Mouse (Mus musculus): ENCODE measurements around the gene Thbs1. TPM values are rescaled to one million over a fixed set of nuclear protein-coding genes. Genes with fewer than 3 reads are reported as not detected.

Thbs1 gene
- polyA plus RNA-seq, 1 experiment from 2014 or later: 32.2 TPM

- Histone ChIP-seq H3K4me1 (replicated peaks) (no peaks in the 10 kb centered on the region), H3K4me3 (no peak overlapping the region), H3K9ac (no peak overlapping the region), H3K27me3 (no peaks in the 10 kb centered on the region), H3K27ac (no peak overlapping the region), H3K4me2 (no peak overlapping the region), H3K9me3 (replicated peaks) (no peaks in the 10 kb centered on the region), H3K36me3 (no peaks in the 10 kb centered on the region)
- ATAC-seq (replicated peaks; ENCODE audit: insufficient number of reproducible peaks, insufficient read depth, low FRiP score, low read depth): no peak
- whole genome bisulfite sequencing: 74% methylated on average over 2 of the region's 2 CpGs
These were observed 26.0 kb upstream of the Thbs1 start for GRCm38 (mm10) chr2:118085647-118086046.

DNA sequence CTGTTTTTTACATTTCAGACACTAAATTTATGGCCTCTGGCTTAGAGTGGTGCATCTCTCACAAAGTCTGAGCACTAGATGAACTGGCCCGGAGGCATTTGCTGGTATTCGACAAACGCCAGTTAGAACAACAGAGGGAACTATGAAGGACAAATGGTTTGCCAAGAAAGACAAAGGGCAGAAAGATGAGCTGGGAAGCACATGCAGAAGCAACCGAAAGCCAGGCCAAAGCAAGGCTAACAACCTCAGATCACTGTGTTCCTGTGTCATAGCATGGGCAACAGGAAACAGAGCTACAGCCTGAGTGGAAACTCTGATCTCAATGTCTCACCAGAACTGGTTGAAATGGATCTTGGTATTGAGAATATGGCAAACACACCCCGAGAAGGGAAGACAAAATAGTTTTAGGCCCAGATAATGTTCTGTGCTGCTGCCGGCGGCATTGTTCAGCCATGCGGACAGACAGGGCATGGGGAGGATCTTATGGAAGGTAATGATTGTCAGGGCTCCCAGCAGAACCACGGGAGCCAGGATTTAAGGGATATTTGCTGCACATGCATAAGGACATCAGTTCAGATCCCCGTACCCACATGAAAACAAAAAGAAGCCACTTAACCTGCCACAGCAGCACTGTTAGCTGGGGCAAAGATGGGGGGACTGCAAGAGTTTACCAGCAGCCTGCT is 24.5 kb upstream of the Thbs1 start:
- no peak for ATAC-seq (replicated peaks; ENCODE audit: insufficient number of reproducible peaks, insufficient read depth, low FRiP score, low read depth)
- H3K9me3 ChIP-seq (replicated peaks): no peaks in the 10 kb centered on the region
- no peaks in the 10 kb centered on the region for H3K27me3 ChIP-seq
- WGBS: 71% methylated on average over 10 of the region's 10 CpGs
- H3K4me2 ChIP-seq: no peak overlapping the region
- no peaks in the 10 kb centered on the region for H3K4me1 ChIP-seq (replicated peaks)
- H3K4me3 ChIP-seq: no peak overlapping the region
- no peak overlapping the region for H3K27ac ChIP-seq
- no peaks in the 10 kb centered on the region for H3K36me3 ChIP-seq
- H3K9ac ChIP-seq: no peak overlapping the region

GRCm38 (mm10) chr2:118091226-118091625 is 20.4 kb upstream of the Thbs1 start:
- 73% methylated on average over 5 of the region's 5 CpGs for WGBS
- H3K9ac ChIP-seq: no peak overlapping the region
- H3K4me3 ChIP-seq: no peak overlapping the region
- H3K4me2 ChIP-seq: no peak overlapping the region
- no peaks in the 10 kb centered on the region for H3K27me3 ChIP-seq
- H3K36me3 ChIP-seq: no peaks in the 10 kb centered on the region
- no peak for ATAC-seq (replicated peaks; ENCODE audit: insufficient number of reproducible peaks, insufficient read depth, low FRiP score, low read depth)
- no peak overlapping the region for H3K27ac ChIP-seq
- no peaks in the 10 kb centered on the region for H3K4me1 ChIP-seq (replicated peaks)
- no peaks in the 10 kb centered on the region for H3K9me3 ChIP-seq (replicated peaks)

GRCm38 (mm10) chr2:118099104-118099503 is 12.6 kb upstream of the Thbs1 start:
- H3K4me1 ChIP-seq (replicated peaks): peaks cover 2% of the 10 kb centered on the region; the same call in 1 of the 2 replicates
- 76% methylated on average over 4 of the region's 4 CpGs for WGBS
- H3K27ac ChIP-seq: no peak overlapping the region
- no peaks in the 10 kb centered on the region for H3K36me3 ChIP-seq
- no peaks in the 10 kb centered on the region for H3K9me3 ChIP-seq (replicated peaks)
- no peak for ATAC-seq (replicated peaks; ENCODE audit: insufficient number of reproducible peaks, insufficient read depth, low FRiP score, low read depth)
- no peaks in the 10 kb centered on the region for H3K27me3 ChIP-seq
- no peak overlapping the region for H3K4me2 ChIP-seq
- no peak overlapping the region for H3K9ac ChIP-seq
- H3K4me3 ChIP-seq: no peak overlapping the region

- no peaks in the 10 kb centered on the region for H3K9me3 ChIP-seq (replicated peaks)
These were observed 9.5 kb upstream of the Thbs1 start for GRCm38 (mm10) chr2:118102169-118102568.

GRCm38 (mm10) chr2:118110225-118110915 is 1.3 kb upstream of the Thbs1 start:
- Histone ChIP-seq H3K36me3 (no peaks in the 10 kb centered on the region), H3K27me3 (no peaks in the 10 kb centered on the region), H3K27ac (peak overlapping the region; percentile 74; the same call in 1 of the 2 replicates), H3K4me2 (peak overlapping the region; percentile 95), H3K9ac (peak overlapping the region; percentile 23; the same call in 1 of the 2 replicates), H3K9me3 (replicated peaks) (no peaks in the 10 kb centered on the region), H3K4me3 (peak overlapping the region; percentile 64), H3K4me1 (replicated peaks) (peaks cover 26% of the 10 kb centered on the region)
- WGBS: 27% methylated on average over 17 of the region's 17 CpGs
- ATAC-seq (replicated peaks; ENCODE audit: insufficient number of reproducible peaks, insufficient read depth, low FRiP score, low read depth): peak; percentile 34; the same call in 1 of the 2 replicates

More at GRCm38 (mm10) chr2:118102169-118102568, 9.5 kb upstream of the Thbs1 start:
- Histone ChIP-seq H3K36me3 (no peaks in the 10 kb centered on the region), H3K4me2 (no peak overlapping the region), H3K4me1 (replicated peaks) (peaks cover 2% of the 10 kb centered on the region; the same call in 1 of the 2 replicates), H3K27ac (no peak overlapping the region), H3K27me3 (no peaks in the 10 kb centered on the region), H3K9ac (no peak overlapping the region), H3K4me3 (no peak overlapping the region)
- WGBS: 60% methylated on average over 4 of the region's 4 CpGs
- ATAC-seq (replicated peaks; ENCODE audit: insufficient number of reproducible peaks, insufficient read depth, low FRiP score, low read depth): no peak

GRCm38 (mm10) chr2:118111116-118111487 is 574 bp upstream of the Thbs1 start:
- peak overlapping the region; percentile 95 for H3K4me2 ChIP-seq
- peaks cover 26% of the 10 kb centered on the region for H3K4me1 ChIP-seq (replicated peaks)
- no peaks in the 10 kb centered on the region for H3K36me3 ChIP-seq
- under 1% methylated on average over 16 of the region's 16 CpGs for WGBS
- H3K27me3 ChIP-seq: no peaks in the 10 kb centered on the region
- peak; percentile 79 for ATAC-seq (replicated peaks; ENCODE audit: insufficient number of reproducible peaks, insufficient read depth, low FRiP score, low read depth)
- peak overlapping the region; percentile 57 for H3K9ac ChIP-seq
- H3K9me3 ChIP-seq (replicated peaks): no peaks in the 10 kb centered on the region
- peak overlapping the region; percentile 64 for H3K4me3 ChIP-seq
- H3K27ac ChIP-seq: peak overlapping the region; percentile 74

DNA sequence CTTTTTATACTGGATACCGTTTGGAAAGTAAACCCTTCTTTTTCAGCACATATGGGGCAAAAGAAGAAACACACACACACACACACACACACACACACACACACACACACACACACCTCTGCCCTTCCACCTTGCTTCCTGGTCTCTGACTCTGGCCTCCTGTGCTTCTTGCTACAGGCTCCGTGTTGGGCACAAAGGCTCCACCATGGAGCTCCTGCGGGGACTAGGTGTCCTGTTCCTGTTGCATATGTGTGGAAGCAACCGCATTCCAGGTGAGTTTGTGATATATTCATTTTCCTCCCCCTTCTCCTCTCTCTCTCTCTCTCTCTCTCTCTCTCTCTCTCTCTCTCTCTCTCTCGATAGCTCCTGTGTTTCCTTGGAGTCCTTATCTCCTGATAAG is 762 bp downstream of the Thbs1 start:
- Histone ChIP-seq H3K4me1 (replicated peaks) (peaks cover 26% of the 10 kb centered on the region), H3K27ac (no peak overlapping the region), H3K4me2 (peak overlapping the region; percentile 95), H3K36me3 (no peaks in the 10 kb centered on the region), H3K27me3 (no peaks in the 10 kb centered on the region), H3K9me3 (replicated peaks) (no peaks in the 10 kb centered on the region), H3K9ac (peak overlapping the region; percentile 57; the same call in 1 of the 2 replicates), H3K4me3 (peak overlapping the region; percentile 64)
- ATAC-seq (replicated peaks; ENCODE audit: insufficient number of reproducible peaks, insufficient read depth, low FRiP score, low read depth): no peak
- 21% methylated on average over 5 of the region's 5 CpGs for WGBS

GRCm38 (mm10) chr2:118112846-118113479 is 1.3 kb downstream of the Thbs1 start:
- Histone ChIP-seq H3K9me3 (replicated peaks) (no peaks in the 10 kb centered on the region), H3K9ac (peak overlapping the region; percentile 57; the same call in 1 of the 2 replicates), H3K4me1 (replicated peaks) (peaks cover 26% of the 10 kb centered on the region), H3K4me3 (peak overlapping the region; percentile 64), H3K4me2 (peak overlapping the region; percentile 95), H3K36me3 (no peaks in the 10 kb centered on the region), H3K27ac (no peak overlapping the region), H3K27me3 (no peaks in the 10 kb centered on the region)
- no peak for ATAC-seq (replicated peaks; ENCODE audit: insufficient number of reproducible peaks, insufficient read depth, low FRiP score, low read depth)
- WGBS: 37% methylated on average over 21 of the region's 21 CpGs

- Histone ChIP-seq H3K9me3 (replicated peaks) (no peaks in the 10 kb centered on the region), H3K9ac (no peak overlapping the region), H3K4me3 (peak overlapping the region; percentile 64), H3K4me2 (peak overlapping the region; percentile 95), H3K27me3 (no peaks in the 10 kb centered on the region), H3K27ac (no peak overlapping the region), H3K36me3 (peaks cover 2% of the 10 kb centered on the region), H3K4me1 (replicated peaks) (peaks cover 26% of the 10 kb centered on the region)
- WGBS: 47% methylated on average over 8 of the region's 8 CpGs
- no peak for ATAC-seq (replicated peaks; ENCODE audit: insufficient number of reproducible peaks, insufficient read depth, low FRiP score, low read depth)
These were observed 2.3 kb downstream of the Thbs1 start for GRCm38 (mm10) chr2:118113808-118114524.

- 75% methylated on average over 10 of the region's 10 CpGs for WGBS
- Histone ChIP-seq H3K4me1 (replicated peaks) (peaks cover 26% of the 10 kb centered on the region), H3K4me2 (peak overlapping the region; percentile 34; the same call in 1 of the 2 replicates), H3K9me3 (replicated peaks) (no peaks in the 10 kb centered on the region), H3K4me3 (peak overlapping the region; percentile 64; the same call in 1 of the 2 replicates), H3K36me3 (peaks cover 9% of the 10 kb centered on the region), H3K9ac (no peak overlapping the region), H3K27ac (no peak overlapping the region), H3K27me3 (no peaks in the 10 kb centered on the region)
- no peak for ATAC-seq (replicated peaks; ENCODE audit: insufficient number of reproducible peaks, insufficient read depth, low FRiP score, low read depth)
These were observed 3.0 kb downstream of the Thbs1 start for GRCm38 (mm10) chr2:118114671-118115070.
